Mouse (Mus musculus) midbrain, embryonic 10.5 days (tissue): ENCODE measurements around the gene Emc8. TPM values are rescaled to one million over a fixed set of nuclear protein-coding genes. Genes with fewer than 3 reads are reported as not detected.

Experiments used
- DNase-seq: peaks from one replicate; pipeline ENCODE4 v3.0.0-alpha.2; 2017; ENCODE audit warnings: low spot score
- H3K27ac ChIP-seq: fragments of 300-500 bp; sonication (generic); replicated peaks from 2 replicates; pipeline ENCODE4 v1.5.1; 2016; ENCODE audit warnings: mild to moderate bottlenecking
- H3K27me3 ChIP-seq: fragments of 300-500 bp; sonication (generic); 2 replicates; pipeline ENCODE4 v1.6.1; 2016; ENCODE audit warnings: low read depth, mild to moderate bottlenecking; ENCODE audit not compliant: poor library complexity, severe bottlenecking
- H3K36me3 ChIP-seq: fragments of 300-500 bp; sonication (generic); 2 replicates; pipeline ENCODE4 v1.6.1; 2016; ENCODE audit warnings: mild to moderate bottlenecking, moderate library complexity
- H3K4me1 ChIP-seq: fragments of 300-500 bp; sonication (generic); 2 replicates; pipeline ENCODE4 v1.6.1; 2016
- H3K4me3 ChIP-seq: fragments of 300-500 bp; sonication (generic); 2 replicates; pipeline ENCODE4 v1.5.1; 2016; ENCODE audit warnings: mild to moderate bottlenecking, moderate library complexity
- H3K9me3 ChIP-seq: fragments of 300-500 bp; sonication (generic); replicated peaks from 2 replicates; pipeline ENCODE4 v1.6.1; 2016; ENCODE audit warnings: mild to moderate bottlenecking
- WGBS: fragments of 180-500 bp; shearing (Covaris S2); methylation state at CpG from one replicate; pipeline ENCODE4 v1.1.7; 2016; 5-methylcytosine and 5-hydroxymethylcytosine counted together
- polyA plus RNA-seq: library from polyadenylated mRNA; unstranded; fragments of >200 nt; fragmentation: Nextera tagmentation; extraction: Ambion mirVana; gene quantifications from 2 replicates; pipeline ENCODE4 v1.2.1, GENCODE M21; 2016

Emc8 gene
- polyA plus RNA-seq, 1 experiment from 2014 or later, result 384 TPM

DNA sequence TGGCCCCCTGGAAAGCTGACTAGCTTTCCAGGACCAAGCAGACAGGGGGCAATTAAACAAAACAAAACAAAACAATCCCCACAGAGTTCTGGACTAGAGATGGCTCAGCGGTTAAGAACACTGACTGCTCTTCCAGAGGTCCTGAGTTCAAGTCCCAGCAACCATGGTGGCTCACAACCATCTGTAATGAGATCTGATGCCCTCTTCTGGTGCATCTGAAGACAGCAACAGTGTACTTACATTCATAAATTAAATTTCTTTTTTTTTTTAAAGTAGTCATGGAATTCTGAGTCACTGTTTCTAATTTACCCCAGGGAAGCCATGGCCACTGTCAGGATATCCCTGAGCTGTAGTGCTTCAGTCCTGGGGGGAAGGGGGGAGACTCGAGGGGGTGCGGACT, 53.9 kb downstream of the Emc8 start:
- peaks cover 19% of the 10 kb centered on the region for H3K27me3 ChIP-seq
- 86% methylated on average over 3 of the region's 3 CpGs for WGBS
- DNase-seq, result no peak
- no peaks in the 10 kb centered on the region for H3K9me3 ChIP-seq
- H3K36me3 ChIP-seq, result no peaks in the 10 kb centered on the region
- H3K27ac ChIP-seq, result no peak overlapping the region
- no peak overlapping the region for H3K4me3 ChIP-seq
- peaks cover 45% of the 10 kb centered on the region for H3K4me1 ChIP-seq

DNA sequence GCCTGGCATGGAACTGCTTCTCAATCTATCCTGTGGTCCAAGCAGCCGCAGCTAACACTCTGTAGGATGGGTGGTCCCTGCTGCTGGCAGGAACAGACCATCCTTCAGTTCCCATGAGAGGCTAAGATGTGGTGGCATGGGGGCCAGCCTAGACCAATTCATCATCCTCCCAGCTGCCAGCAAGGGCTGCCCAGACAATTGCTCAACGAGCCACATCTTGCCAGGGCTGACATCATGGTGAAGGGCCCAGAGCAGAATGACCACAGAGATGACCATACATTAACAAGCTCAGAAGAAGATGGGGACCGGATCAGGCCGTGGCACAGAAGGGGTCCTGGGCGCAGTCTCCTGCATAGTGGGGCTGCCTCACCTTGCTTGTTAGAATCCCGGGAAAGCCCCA, 57.5 kb downstream of the Emc8 start:
- no peaks in the 10 kb centered on the region for H3K9me3 ChIP-seq
- H3K36me3 ChIP-seq, result no peaks in the 10 kb centered on the region
- DNase-seq, result no peak
- H3K27ac ChIP-seq, result no peak overlapping the region
- WGBS, result 90% methylated on average over 6 of the region's 6 CpGs
- no peak overlapping the region for H3K4me3 ChIP-seq
- peaks cover 31% of the 10 kb centered on the region for H3K27me3 ChIP-seq
- peaks cover 22% of the 10 kb centered on the region for H3K4me1 ChIP-seq

DNA sequence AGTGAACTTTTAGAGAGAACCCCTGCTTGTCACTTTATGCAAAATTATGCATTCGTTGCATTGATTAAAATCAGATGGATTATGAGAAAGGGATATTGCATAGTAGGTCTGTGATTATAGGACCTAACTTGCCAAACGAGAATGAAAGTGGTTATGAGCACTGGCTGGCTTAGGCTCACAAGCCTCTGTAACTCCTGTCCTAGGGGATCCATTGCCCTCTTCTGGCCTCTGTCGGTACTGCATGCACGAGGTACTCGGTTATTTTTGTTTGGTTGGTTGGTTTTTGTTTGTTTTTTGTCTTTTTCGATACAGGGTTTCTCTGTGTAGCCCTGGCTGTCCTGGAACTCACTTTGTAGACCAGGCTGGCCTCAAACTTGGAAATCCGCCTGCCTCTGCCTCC, 60.5 kb downstream of the Emc8 start:
- H3K9me3 ChIP-seq, result no peaks in the 10 kb centered on the region
- no peak overlapping the region for H3K4me3 ChIP-seq
- 0 out of 2 replicates have a peak overlapping the region, but pooled peaks have one; percentile 25 for H3K27ac ChIP-seq
- peaks cover 31% of the 10 kb centered on the region for H3K27me3 ChIP-seq
- WGBS, result 16% methylated on average over 7 of the region's 7 CpGs
- H3K36me3 ChIP-seq, result no peaks in the 10 kb centered on the region
- peak; percentile 74 for DNase-seq
- H3K4me1 ChIP-seq, result peaks cover 21% of the 10 kb centered on the region

DNA sequence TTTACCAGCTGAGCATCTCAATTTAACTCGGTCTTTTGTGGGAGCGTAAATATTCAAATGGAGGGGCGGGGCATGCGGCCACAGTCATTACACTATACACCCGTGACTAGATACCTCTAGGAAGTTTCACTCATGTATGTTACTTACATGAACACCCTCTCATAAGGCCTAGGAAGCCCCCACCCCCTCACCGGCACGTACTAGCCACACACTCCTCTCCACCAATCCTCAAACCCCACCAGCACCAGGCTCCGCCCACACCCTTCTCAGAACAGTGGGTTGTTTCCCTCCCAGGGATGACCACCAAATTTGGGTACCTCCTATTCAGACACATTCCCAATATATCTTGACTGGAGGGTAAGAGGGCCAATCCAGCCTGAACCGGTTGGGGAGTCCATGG, 60.9 kb downstream of the Emc8 start:
- H3K4me3 ChIP-seq, result no peak overlapping the region
- H3K27ac ChIP-seq, result no peak overlapping the region
- no peaks in the 10 kb centered on the region for H3K36me3 ChIP-seq
- no peaks in the 10 kb centered on the region for H3K9me3 ChIP-seq
- H3K27me3 ChIP-seq, result peaks cover 31% of the 10 kb centered on the region
- WGBS, result 87% methylated on average over 9 of the region's 9 CpGs
- no peak for DNase-seq
- peaks cover 26% of the 10 kb centered on the region for H3K4me1 ChIP-seq

Other genes starting within 250 kb of the Emc8 start
- 162 and 192 TPM in 2 replicates for gene Gins2, start 79.3 kb downstream of the Emc8 start, polyA plus RNA-seq
- gene 1190005I06Rik, start 20.9 kb downstream of the Emc8 start, polyA plus RNA-seq, result 3.9 TPM in 2 replicates
- 3.1 and 3.5 TPM in 2 replicates for gene Gm27021, start 494 bp downstream of the Emc8 start, polyA plus RNA-seq
- 948 and 963 TPM in 2 replicates for gene Cox4i1, start 351 bp downstream of the Emc8 start, polyA plus RNA-seq
- 6.9 and 7.6 TPM in 2 replicates for gene Irf8, start 67.8 kb upstream of the Emc8 start, polyA plus RNA-seq